Mouse (Mus musculus): Measurements from ENCODE around the gene Capn3.

GRCm38 (mm10) chr2:120446373-120446772 lies 9.4 kb upstream of the Capn3 start:
- TF ChIP-seq CTCF (IDR thresholded peaks at IDR 0.05; ENCODE audit: low read depth) (no peak), EP300 (optimal IDR thresholded peaks at IDR 0.05) (no peak)

Measured in stomach, postnatal 0 days (tissue).